Mouse (Mus musculus) heart, embryonic 13.5 days (tissue): Measurements from ENCODE around the gene Kat6b. TPM values are rescaled to one million over a fixed set of nuclear protein-coding genes. Genes with fewer than 3 reads are reported as not detected.
A peak's percentile ranks its signal among the peaks of the same experiment; 100 is the strongest.

ENCODE experiments used
- ATAC-seq: fragments of 200-750 bp; cut with Nextera tagmentation; 2 replicates; pipeline ENCODE4 v1.8.0; 2017; ENCODE audit warnings: moderate TSS enrichment; ENCODE audit not compliant: insufficient number of reproducible peaks, low FRiP score, low TSS enrichment; ENCODE audit errors: extremely low read depth
- H3K27ac ChIP-seq: fragments of 300-500 bp; sonication (generic); replicated peaks from 2 replicates; pipeline ENCODE4 v1.5.1; 2015; ENCODE audit warnings: moderate library complexity, mild to moderate bottlenecking, inconsistent platforms
- H3K27me3 ChIP-seq: fragments of 300-500 bp; sonication (generic); replicated peaks from 2 replicates; pipeline ENCODE4 v1.6.1; 2015; ENCODE audit warnings: mild to moderate bottlenecking, inconsistent platforms
- H3K36me3 ChIP-seq: fragments of 300-500 bp; sonication (generic); 2 replicates; pipeline ENCODE4 v1.6.1; 2015; ENCODE audit warnings: mild to moderate bottlenecking, inconsistent platforms
- H3K4me1 ChIP-seq: fragments of 300-500 bp; sonication (generic); 2 replicates; pipeline ENCODE4 v1.6.1; 2015; ENCODE audit warnings: inconsistent platforms
- H3K4me2 ChIP-seq: fragments of 300-500 bp; sonication (generic); 2 replicates; pipeline ENCODE4 v1.6.1; 2015; ENCODE audit warnings: inconsistent platforms, mild to moderate bottlenecking, moderate library complexity
- H3K4me3 ChIP-seq: fragments of 300-500 bp; sonication (generic); 2 replicates; pipeline ENCODE4 v1.5.1; 2015; ENCODE audit warnings: moderate library complexity, mild to moderate bottlenecking, inconsistent platforms
- H3K9ac ChIP-seq: fragments of 300-500 bp; sonication (generic); 2 replicates; pipeline ENCODE4 v1.6.1; 2015; ENCODE audit warnings: inconsistent platforms, mild to moderate bottlenecking, moderate library complexity
- H3K9me3 ChIP-seq: fragments of 300-500 bp; sonication (generic); 2 replicates; pipeline ENCODE4 v1.6.1; 2016; ENCODE audit warnings: inconsistent platforms
- WGBS: fragments of 180-500 bp; shearing (Covaris S2); methylation state at CpG from one replicate; pipeline ENCODE4 v1.1.7; 2015; ENCODE audit warnings: mixed read lengths; 5-methylcytosine and 5-hydroxymethylcytosine counted together
- polyA plus RNA-seq: library from polyadenylated mRNA; unstranded; fragments of >200 nt; fragmentation: Nextera tagmentation; extraction: Ambion mirVana; gene quantifications from 2 replicates; pipeline ENCODE4 v1.2.1, GENCODE M21; 2015

The Kat6b gene
- polyA plus RNA-seq, 1 experiment from 2014 or later = 9.8 TPM

GRCm38 (mm10) chr14:21561396-21562065 is 80.3 kb downstream of the Kat6b start:
- Histone ChIP-seq H3K36me3 (no peaks in the 10 kb centered on the region), H3K9me3 (no peaks in the 10 kb centered on the region), H3K27me3 (no peaks in the 10 kb centered on the region), H3K27ac (peak overlapping the region; percentile 13), H3K9ac (no peak overlapping the region), H3K4me1 (peaks cover 66% of the 10 kb centered on the region), H3K4me2 (no peak overlapping the region), H3K4me3 (no peak overlapping the region)
- 49% methylated on average over 8 of the region's 8 CpGs for WGBS
- ATAC-seq = no peak

GRCm38 (mm10) chr14:21563584-21564118 is 82.4 kb downstream of the Kat6b start:
- H3K27ac ChIP-seq = no peak overlapping the region
- no peak overlapping the region for H3K4me3 ChIP-seq
- H3K9ac ChIP-seq = no peak overlapping the region
- no peak overlapping the region for H3K4me2 ChIP-seq
- H3K9me3 ChIP-seq = no peaks in the 10 kb centered on the region
- ATAC-seq = no peak
- H3K36me3 ChIP-seq = no peaks in the 10 kb centered on the region
- peaks cover 51% of the 10 kb centered on the region for H3K4me1 ChIP-seq
- no peaks in the 10 kb centered on the region for H3K27me3 ChIP-seq
- 67% methylated on average over 4 of the region's 4 CpGs for WGBS

GRCm38 (mm10) chr14:21565541-21566353 is 84.5 kb downstream of the Kat6b start:
- Histone ChIP-seq H3K9me3 (no peaks in the 10 kb centered on the region), H3K4me3 (no peak overlapping the region), H3K4me2 (no peak overlapping the region), H3K9ac (no peak overlapping the region), H3K27ac (no peak overlapping the region), H3K27me3 (no peaks in the 10 kb centered on the region), H3K36me3 (no peaks in the 10 kb centered on the region), H3K4me1 (peaks cover 38% of the 10 kb centered on the region)
- 79% methylated on average over 10 of the region's 10 CpGs for WGBS
- no peak for ATAC-seq

GRCm38 (mm10) chr14:21567293-21567984 is 86.2 kb downstream of the Kat6b start:
- no peak overlapping the region for H3K4me3 ChIP-seq
- no peak overlapping the region for H3K4me2 ChIP-seq
- peaks cover 34% of the 10 kb centered on the region for H3K4me1 ChIP-seq
- ATAC-seq = no peak
- H3K9ac ChIP-seq = no peak overlapping the region
- H3K27me3 ChIP-seq = no peaks in the 10 kb centered on the region
- no peaks in the 10 kb centered on the region for H3K9me3 ChIP-seq
- no peak overlapping the region for H3K27ac ChIP-seq
- 83% methylated on average over 7 of the region's 7 CpGs for WGBS
- no peaks in the 10 kb centered on the region for H3K36me3 ChIP-seq

GRCm38 (mm10) chr14:21568821-21569220 is 87.6 kb downstream of the Kat6b start:
- Histone ChIP-seq H3K4me1 (peaks cover 22% of the 10 kb centered on the region), H3K27ac (no peak overlapping the region), H3K36me3 (no peaks in the 10 kb centered on the region), H3K27me3 (no peaks in the 10 kb centered on the region), H3K4me3 (no peak overlapping the region), H3K9me3 (no peaks in the 10 kb centered on the region), H3K4me2 (no peak overlapping the region), H3K9ac (no peak overlapping the region)
- WGBS = 85% methylated on average over 7 of the region's 7 CpGs
- ATAC-seq = no peak

- Histone ChIP-seq H3K9me3 (no peaks in the 10 kb centered on the region), H3K4me1 (peaks cover 31% of the 10 kb centered on the region), H3K36me3 (peaks cover 5% of the 10 kb centered on the region; the same call in 1 of the 2 replicates), H3K9ac (no peak overlapping the region), H3K4me2 (no peak overlapping the region), H3K27me3 (no peaks in the 10 kb centered on the region), H3K4me3 (no peak overlapping the region), H3K27ac (no peak overlapping the region)
- 68% methylated on average over 8 of the region's 8 CpGs for WGBS
- ATAC-seq = no peak
These were observed 93.6 kb downstream of the Kat6b start for GRCm38 (mm10) chr14:21574686-21575309.

GRCm38 (mm10) chr14:21576867-21577266 is 95.6 kb downstream of the Kat6b start:
- Histone ChIP-seq H3K4me3 (no peak overlapping the region), H3K27ac (no peak overlapping the region), H3K27me3 (no peaks in the 10 kb centered on the region), H3K4me2 (no peak overlapping the region), H3K36me3 (peaks cover 5% of the 10 kb centered on the region; the same call in 1 of the 2 replicates), H3K4me1 (peaks cover 44% of the 10 kb centered on the region), H3K9me3 (no peaks in the 10 kb centered on the region), H3K9ac (no peak overlapping the region)
- 79% methylated on average over 8 of the region's 8 CpGs for WGBS
- ATAC-seq = no peak

- no peak overlapping the region; the same call in 1 of the 2 replicates for H3K4me2 ChIP-seq
- WGBS = 30% methylated on average over 4 of the region's 4 CpGs
- no peaks in the 10 kb centered on the region for H3K9me3 ChIP-seq
- H3K27me3 ChIP-seq = no peaks in the 10 kb centered on the region
- no peak for ATAC-seq
- H3K4me1 ChIP-seq = peaks cover 75% of the 10 kb centered on the region
- H3K4me3 ChIP-seq = no peak overlapping the region
- no peaks in the 10 kb centered on the region for H3K36me3 ChIP-seq
- H3K9ac ChIP-seq = no peak overlapping the region
- peak overlapping the region; percentile 20; the same call in 1 of the 2 replicates for H3K27ac ChIP-seq
These were observed 100.0 kb downstream of the Kat6b start for GRCm38 (mm10) chr14:21581198-21581597.

- Histone ChIP-seq H3K4me2 (no peak overlapping the region), H3K4me3 (no peak overlapping the region), H3K36me3 (no peaks in the 10 kb centered on the region), H3K9me3 (no peaks in the 10 kb centered on the region), H3K27ac (0 out of 2 replicates have a peak overlapping the region, but pooled peaks have one; percentile 79), H3K27me3 (no peaks in the 10 kb centered on the region), H3K4me1 (peaks cover 85% of the 10 kb centered on the region), H3K9ac (no peak overlapping the region)
- ATAC-seq = no peak
- WGBS = 87% methylated on average over 3 of the region's 3 CpGs
These were observed 101.1 kb downstream of the Kat6b start for GRCm38 (mm10) chr14:21582301-21582700.

GRCm38 (mm10) chr14:21583051-21583450 is 101.8 kb downstream of the Kat6b start:
- H3K27me3 ChIP-seq = no peaks in the 10 kb centered on the region
- no peaks in the 10 kb centered on the region for H3K36me3 ChIP-seq
- peak overlapping the region; percentile 45 for H3K4me2 ChIP-seq
- WGBS = 38% methylated on average over 6 of the region's 6 CpGs
- no peak overlapping the region for H3K4me3 ChIP-seq
- peak overlapping the region; percentile 79 for H3K27ac ChIP-seq
- H3K9me3 ChIP-seq = no peaks in the 10 kb centered on the region
- ATAC-seq = no peak
- H3K4me1 ChIP-seq = peaks cover 89% of the 10 kb centered on the region
- H3K9ac ChIP-seq = peak overlapping the region; percentile 48; the same call in 1 of the 2 replicates

- no peak overlapping the region for H3K9ac ChIP-seq
- no peaks in the 10 kb centered on the region for H3K36me3 ChIP-seq
- peaks cover 82% of the 10 kb centered on the region for H3K4me1 ChIP-seq
- WGBS = 82% methylated on average over 5 of the region's 5 CpGs
- no peak overlapping the region for H3K4me3 ChIP-seq
- no peak overlapping the region; the same call in 1 of the 2 replicates for H3K27ac ChIP-seq
- no peak for ATAC-seq
- no peak overlapping the region for H3K4me2 ChIP-seq
- no peaks in the 10 kb centered on the region for H3K9me3 ChIP-seq
- no peaks in the 10 kb centered on the region for H3K27me3 ChIP-seq
These were observed 102.6 kb downstream of the Kat6b start for GRCm38 (mm10) chr14:21583868-21584267.
